ENCODE assay signal across 8 mouse cellular contexts in genomic region chr4:133599116-133599515, GRCm38 (mm10). TPM values are rescaled to one million over a fixed set of nuclear protein-coding genes. Genes with fewer than 3 reads are reported as not detected.
DNase-seq lines count a peak whose midpoint lies in the region; ATAC-seq lines count a peak whose summit lies in the region.
"Had no signal": no experiment of that assay in that cellular context is flagged by ENCODE, and none has a peak within 500 bp of the region (broad histone marks: within the 10 kb centered on the region; RNA-seq: fewer than 3 reads in every experiment).

No protein-coding gene starts in this region.

- H3K36me3 ChIP-seq in megakaryocyte, embryonic 14.5 days (replicated peaks; ENCODE audit: low read length), result peaks cover 38% of the 10 kb centered on the region
- no peaks in the 10 kb centered on the region for H3K36me3 ChIP-seq in forebrain, embryonic 11.5 days (ENCODE audit: control insufficient read depth, insufficient read depth, low read length)
- peaks cover 10% of the 10 kb centered on the region for H3K36me3 ChIP-seq in limb, embryonic 15.5 days
- no peaks in the 10 kb centered on the region for H3K36me3 ChIP-seq in stomach, embryonic 15.5 days

- peak overlapping the region; percentile 81 for H3K4me2 ChIP-seq in forebrain, embryonic 11.5 days (ENCODE audit: low read depth, low read length, severe bottlenecking)
- peak overlapping the region; percentile 74 for H3K4me2 ChIP-seq in limb, embryonic 15.5 days
- H3K4me2 ChIP-seq in stomach, embryonic 15.5 days, result peak overlapping the region; percentile 78

- 21% methylated on average over 7 of the region's 7 CpGs for WGBS in forebrain, embryonic 11.5 days
- 12% methylated on average over 7 of the region's 7 CpGs for WGBS in limb, embryonic 15.5 days
- 17% methylated on average over 7 of the region's 7 CpGs for WGBS in stomach, embryonic 15.5 days

- peak overlapping the region; percentile 91 for H3K4me3 ChIP-seq in megakaryocyte, embryonic 14.5 days (replicated peaks)
- H3K4me3 ChIP-seq in forebrain, embryonic 11.5 days (ENCODE audit: low read depth, low read length), result peak overlapping the region; percentile 45
- peak overlapping the region; percentile 52 for H3K4me3 ChIP-seq in limb, embryonic 15.5 days
- H3K4me3 ChIP-seq in stomach, embryonic 15.5 days (replicated peaks), result peak overlapping the region; percentile 54

- peaks cover 18% of the 10 kb centered on the region for H3K4me1 ChIP-seq in megakaryocyte, embryonic 14.5 days
- H3K4me1 ChIP-seq in forebrain, embryonic 11.5 days (replicated peaks; ENCODE audit: control insufficient read depth, insufficient read depth, low read length), result peaks cover 10% of the 10 kb centered on the region; the same call in 1 of the 2 replicates
- peaks cover 28% of the 10 kb centered on the region for H3K4me1 ChIP-seq in limb, embryonic 15.5 days
- peaks cover 15% of the 10 kb centered on the region for H3K4me1 ChIP-seq in stomach, embryonic 15.5 days

- peak overlapping the region; percentile 51 for H3K9ac ChIP-seq in forebrain, embryonic 11.5 days (ENCODE audit: low read length)
- H3K9ac ChIP-seq in limb, embryonic 15.5 days, result peak overlapping the region; percentile 29; the same call in 1 of the 2 replicates
- H3K9ac ChIP-seq in stomach, embryonic 15.5 days, result no peak overlapping the region; the same call in 1 of the 2 replicates

- DNase-seq in forebrain, embryonic 11.5 days (ENCODE audit: low spot score), result no peak
- no peak for DNase-seq in right cerebral cortex, postnatal 14 days

- ATAC-seq in megakaryocyte, adult 5-6 weeks (ENCODE audit: poor library complexity, severe bottlenecking), result no peak
- no peak for ATAC-seq in forebrain, embryonic 11.5 days (replicated peaks; ENCODE audit: low FRiP score)
- ATAC-seq in limb, embryonic 15.5 days (ENCODE audit: insufficient number of reproducible peaks, low FRiP score, low TSS enrichment, low read depth), result no peak
- no peak for ATAC-seq in stomach, embryonic 15.5 days (ENCODE audit: insufficient read depth, low FRiP score, low read depth)
- ATAC-seq in megakaryocyte progenitor cell, adult 5-6 weeks (replicated peaks; ENCODE audit: poor library complexity), result no peak

- H3K27ac ChIP-seq in forebrain, embryonic 11.5 days (ENCODE audit: low read depth, low read length), result no peak overlapping the region
- H3K27ac ChIP-seq in limb, embryonic 15.5 days, result peak overlapping the region; percentile 78
- H3K27ac ChIP-seq in stomach, embryonic 15.5 days, result peak overlapping the region; percentile 90

- peaks cover 8% of the 10 kb centered on the region for H3K27me3 ChIP-seq in megakaryocyte, embryonic 14.5 days (replicated peaks)
- peaks cover 38% of the 10 kb centered on the region for H3K27me3 ChIP-seq in forebrain, embryonic 11.5 days (ENCODE audit: control insufficient read depth, insufficient read depth, low read length)
- peaks cover 42% of the 10 kb centered on the region for H3K27me3 ChIP-seq in limb, embryonic 15.5 days
- H3K27me3 ChIP-seq in stomach, embryonic 15.5 days (replicated peaks), result peaks cover 15% of the 10 kb centered on the region

- no peaks in the 10 kb centered on the region for H3K9me3 ChIP-seq in megakaryocyte, embryonic 14.5 days
- no peaks in the 10 kb centered on the region for H3K9me3 ChIP-seq in forebrain, embryonic 11.5 days (ENCODE audit: control insufficient read depth, low read length)
- H3K9me3 ChIP-seq in limb, embryonic 15.5 days, result no peaks in the 10 kb centered on the region
- H3K9me3 ChIP-seq in stomach, embryonic 15.5 days, result no peaks in the 10 kb centered on the region

RNA-seq across cellular contexts. Expression of gene Sfn, which starts 2.9 kb away (rescaled TPM):
- polyA plus RNA-seq in megakaryocyte, embryonic 14.5 days (2012; ENCODE audit: insufficient read depth, low replicate concordance), result 9.2 and 15.3 TPM in 2 replicates
- total RNA-seq in megakaryocyte, adult 5-6 weeks (2015), result 2.5 and 4.1 TPM in 2 replicates
- 1.2 and 4.0 TPM in 2 replicates for total RNA-seq in megakaryocyte, adult 5-6 weeks (2017)
- polyA plus RNA-seq in forebrain, embryonic 11.5 days (2014; fragmentation: Nextera tagmentation; extraction: Ambion mirVana), result 11.6 and 15.7 TPM in 2 replicates
- 499 and 506 TPM in 2 replicates for polyA plus RNA-seq in limb, embryonic 15.5 days (2015; fragmentation: Nextera tagmentation; extraction: Ambion mirVana)
- polyA plus RNA-seq in stomach, embryonic 15.5 days (2015; fragmentation: Nextera tagmentation; extraction: Ambion mirVana), result 138 and 228 TPM in 2 replicates
- 3.6 and 3.7 TPM in 2 replicates for total RNA-seq in megakaryocyte progenitor cell, adult 5-6 weeks (2015)
- total RNA-seq in megakaryocyte progenitor cell, adult 5-6 weeks (2017), result 2.9 and 4.7 TPM in 2 replicates

RNA-seq across cellular contexts. Expression of gene Gpn2, which starts 15.0 kb away (rescaled TPM):
- polyA plus RNA-seq in megakaryocyte, embryonic 14.5 days (2012; ENCODE audit: insufficient read depth, low replicate concordance), result 45.3 and 49.8 TPM in 2 replicates
- total RNA-seq in megakaryocyte, adult 5-6 weeks (2015), result 14.0 and 15.1 TPM in 2 replicates
- 12.8 and 15.5 TPM in 2 replicates for total RNA-seq in megakaryocyte, adult 5-6 weeks (2017)
- 28.6 and 31.8 TPM in 2 replicates for polyA plus RNA-seq in forebrain, embryonic 11.5 days (2014; fragmentation: Nextera tagmentation; extraction: Ambion mirVana)
- polyA plus RNA-seq in limb, embryonic 15.5 days (2015; fragmentation: Nextera tagmentation; extraction: Ambion mirVana), result 15.7 and 17.2 TPM in 2 replicates
- polyA plus RNA-seq in stomach, embryonic 15.5 days (2015; fragmentation: Nextera tagmentation; extraction: Ambion mirVana), result 16.4 and 17.7 TPM in 2 replicates
- 17.1 and 21.6 TPM in 2 replicates for total RNA-seq in megakaryocyte progenitor cell, adult 5-6 weeks (2015)
- 17.5 and 22.2 TPM in 2 replicates for total RNA-seq in megakaryocyte progenitor cell, adult 5-6 weeks (2017)

RNA-seq across cellular contexts. Expression of gene Gpatch3, which starts 24.6 kb away (rescaled TPM):
- polyA plus RNA-seq in megakaryocyte, embryonic 14.5 days (2012; ENCODE audit: insufficient read depth, low replicate concordance), result 5.4 and 30.6 TPM in 2 replicates
- 2.7 and 3.7 TPM in 2 replicates for total RNA-seq in megakaryocyte, adult 5-6 weeks (2015)
- 32.6 and 40.2 TPM in 2 replicates for total RNA-seq in megakaryocyte, adult 5-6 weeks (2017)
- polyA plus RNA-seq in forebrain, embryonic 11.5 days (2014; fragmentation: Nextera tagmentation; extraction: Ambion mirVana), result 9.2 and 9.3 TPM in 2 replicates
- polyA plus RNA-seq in limb, embryonic 15.5 days (2015; fragmentation: Nextera tagmentation; extraction: Ambion mirVana), result 5.8 and 7.3 TPM in 2 replicates
- polyA plus RNA-seq in stomach, embryonic 15.5 days (2015; fragmentation: Nextera tagmentation; extraction: Ambion mirVana), result 6.2 and 6.5 TPM in 2 replicates
- total RNA-seq in megakaryocyte progenitor cell, adult 5-6 weeks (2015), result 1.6 and 2.9 TPM in 2 replicates
- 14.9 and 28.7 TPM in 2 replicates for total RNA-seq in megakaryocyte progenitor cell, adult 5-6 weeks (2017)

RNA-seq across cellular contexts. Expression of gene Nr0b2, which starts 45.9 kb away (rescaled TPM):
- polyA plus RNA-seq in megakaryocyte, embryonic 14.5 days (2012; ENCODE audit: insufficient read depth, low replicate concordance), result not detected in 2 replicates
- total RNA-seq in megakaryocyte, adult 5-6 weeks (2015), result 0.23 and 1.5 TPM in 2 replicates
- total RNA-seq in megakaryocyte, adult 5-6 weeks (2017), result 0.20 TPM in 1 of 2 replicates, not detected in the other
- polyA plus RNA-seq in forebrain, embryonic 11.5 days (2014; fragmentation: Nextera tagmentation; extraction: Ambion mirVana), result 0.16 TPM in 1 of 2 replicates, not detected in the other
- polyA plus RNA-seq in limb, embryonic 15.5 days (2015; fragmentation: Nextera tagmentation; extraction: Ambion mirVana), result not detected in 2 replicates
- 10.4 and 11.2 TPM in 2 replicates for polyA plus RNA-seq in stomach, embryonic 15.5 days (2015; fragmentation: Nextera tagmentation; extraction: Ambion mirVana)
- total RNA-seq in megakaryocyte progenitor cell, adult 5-6 weeks (2015), result 2.9 and 3.1 TPM in 2 replicates
- 0.54 and 2.7 TPM in 2 replicates for total RNA-seq in megakaryocyte progenitor cell, adult 5-6 weeks (2017)
- polyA plus RNA-seq: brain, embryonic 14.5 days had no signal

RNA-seq across cellular contexts. Expression of gene Zdhhc18, which starts 50.8 kb away (rescaled TPM):
- polyA plus RNA-seq in megakaryocyte, embryonic 14.5 days (2012; ENCODE audit: insufficient read depth, low replicate concordance), result 53.7 and 98.5 TPM in 2 replicates
- total RNA-seq in megakaryocyte, adult 5-6 weeks (2015), result 15.0 and 29.5 TPM in 2 replicates
- 9.3 and 12.2 TPM in 2 replicates for total RNA-seq in megakaryocyte, adult 5-6 weeks (2017)
- 4.8 and 6.3 TPM in 2 replicates for polyA plus RNA-seq in forebrain, embryonic 11.5 days (2014; fragmentation: Nextera tagmentation; extraction: Ambion mirVana)
- polyA plus RNA-seq in limb, embryonic 15.5 days (2015; fragmentation: Nextera tagmentation; extraction: Ambion mirVana), result 2.9 and 3.6 TPM in 2 replicates
- polyA plus RNA-seq in stomach, embryonic 15.5 days (2015; fragmentation: Nextera tagmentation; extraction: Ambion mirVana), result 5.4 and 5.8 TPM in 2 replicates
- 16.2 and 27.0 TPM in 2 replicates for total RNA-seq in megakaryocyte progenitor cell, adult 5-6 weeks (2015)
- total RNA-seq in megakaryocyte progenitor cell, adult 5-6 weeks (2017), result 7.8 and 11.5 TPM in 2 replicates
